Mouse (Mus musculus) ES-Bruce4 (cell line): ENCODE results near the gene Letm1. TPM values are rescaled to one million over a fixed set of nuclear protein-coding genes. Genes with fewer than 3 reads are reported as not detected.
A peak's percentile ranks its signal among the peaks of the same experiment; 100 is the strongest.

ENCODE experiments used
- H3K27ac ChIP-seq: 2 replicates; pipeline ENCODE4 v1.5.1; 2012; ENCODE audit warnings: low read length, inconsistent platforms; ENCODE audit not compliant: insufficient read depth
- H3K27me3 ChIP-seq: 2 replicates; pipeline ENCODE4 v1.6.1; 2012; ENCODE audit warnings: mild to moderate bottlenecking, low read length, inconsistent platforms; ENCODE audit not compliant: control insufficient read depth, poor library complexity, insufficient read depth, severe bottlenecking
- H3K36me3 ChIP-seq: 2 replicates; pipeline ENCODE4 v1.6.1; 2012; ENCODE audit warnings: inconsistent platforms, mild to moderate bottlenecking, low read length, moderate library complexity; ENCODE audit not compliant: control insufficient read depth, poor library complexity, insufficient read depth, severe bottlenecking
- H3K4me1 ChIP-seq: one replicate; pipeline ENCODE4 v1.8.1; 2011; ENCODE audit warnings: low read length; ENCODE audit not compliant: control insufficient read depth, insufficient read depth
- H3K4me3 ChIP-seq: 2 replicates; pipeline ENCODE4 v1.5.1; 2011; ENCODE audit warnings: low read depth, mild to moderate bottlenecking, low read length
- H3K9ac ChIP-seq: 2 replicates; pipeline ENCODE4 v1.6.1; 2012; ENCODE audit warnings: low read depth, mild to moderate bottlenecking, inconsistent platforms; ENCODE audit not compliant: poor library complexity, severe bottlenecking
- H3K9me3 ChIP-seq: replicated peaks from 2 replicates; pipeline ENCODE4 v1.6.1; 2012; ENCODE audit warnings: mild to moderate bottlenecking, low read length, inconsistent platforms; ENCODE audit not compliant: control insufficient read depth, poor library complexity, insufficient read depth, severe bottlenecking
- CTCF ChIP-seq: IDR thresholded peaks from one replicate; pipeline ENCODE4 v1.8.1; 2011; ENCODE audit warnings: low read depth, low read length
- EP300 ChIP-seq: IDR thresholded peaks from 2 replicates; pipeline ENCODE4 v1.6.1; 2011; ENCODE audit warnings: low read depth, low read length; ENCODE audit not compliant: insufficient read depth
- POLR2A ChIP-seq: IDR thresholded peaks from one replicate; pipeline ENCODE4 v1.8.1; 2011; ENCODE audit warnings: low read length; ENCODE audit not compliant: insufficient read depth
- polyA plus RNA-seq: library from polyadenylated mRNA; stranded (reverse); fragments of >200 nt; gene quantifications from 2 replicates; pipeline ENCODE4 v1.2.4, GENCODE M21; 2011; ENCODE audit warnings: low read depth; ENCODE audit not compliant: missing spikeins, insufficient read depth, insufficient read length

Letm1 gene
- polyA plus RNA-seq, 1 experiment, result 34.2 TPM

- Histone ChIP-seq H3K9ac (no peak overlapping the region), H3K36me3 (no peaks in the 10 kb centered on the region; the same call in 1 of the 2 replicates), H3K27me3 (no peaks in the 10 kb centered on the region), H3K9me3 (no peaks in the 10 kb centered on the region), H3K4me3 (no peak overlapping the region), H3K4me1 (no peaks in the 10 kb centered on the region), H3K27ac (no peak overlapping the region)
- no peak for TF ChIP-seq EP300
- TF ChIP-seq CTCF, result no peak
- no peak for TF ChIP-seq POLR2A
These were observed 5.4 kb downstream of the Letm1 start for GRCm38 (mm10) chr5:33777195-33777594.

GRCm38 (mm10) chr5:33743481-33743880, 39.1 kb downstream of the Letm1 start:
- H3K36me3 ChIP-seq, result peaks cover 20% of the 10 kb centered on the region
- no peak for TF ChIP-seq POLR2A
- no peak for TF ChIP-seq EP300
- no peak for TF ChIP-seq CTCF

GRCm38 (mm10) chr5:33740548-33740947, 42.1 kb downstream of the Letm1 start:
- Histone ChIP-seq H3K4me3 (no peak overlapping the region), H3K9me3 (no peaks in the 10 kb centered on the region), H3K4me1 (no peaks in the 10 kb centered on the region), H3K27me3 (no peaks in the 10 kb centered on the region), H3K9ac (no peak overlapping the region), H3K27ac (no peak overlapping the region), H3K36me3 (peaks cover 5% of the 10 kb centered on the region)
- TF ChIP-seq EP300 (no peak), POLR2A (no peak), CTCF (no peak)

More at GRCm38 (mm10) chr5:33743481-33743880, 39.1 kb downstream of the Letm1 start:
- Histone ChIP-seq H3K9me3 (no peaks in the 10 kb centered on the region), H3K4me1 (no peaks in the 10 kb centered on the region), H3K27me3 (no peaks in the 10 kb centered on the region), H3K4me3 (no peak overlapping the region), H3K9ac (no peak overlapping the region), H3K27ac (no peak overlapping the region)

- no peak overlapping the region for H3K27ac ChIP-seq
- no peaks in the 10 kb centered on the region for H3K4me1 ChIP-seq
- H3K36me3 ChIP-seq, result peaks cover 4% of the 10 kb centered on the region; the same call in 1 of the 2 replicates
- H3K9ac ChIP-seq, result no peak overlapping the region
- no peak overlapping the region for H3K4me3 ChIP-seq
- TF ChIP-seq POLR2A, result no peak
- no peak for TF ChIP-seq EP300
- no peak for TF ChIP-seq CTCF
- H3K27me3 ChIP-seq, result no peaks in the 10 kb centered on the region
- no peaks in the 10 kb centered on the region for H3K9me3 ChIP-seq
These were observed 44.3 kb downstream of the Letm1 start for GRCm38 (mm10) chr5:33738341-33738740.

GRCm38 (mm10) chr5:33737903-33738321, 44.7 kb downstream of the Letm1 start:
- TF ChIP-seq POLR2A, result no peak
- no peak for TF ChIP-seq EP300
- peak; percentile 84 for TF ChIP-seq CTCF
- no peaks in the 10 kb centered on the region for H3K9me3 ChIP-seq
- H3K27ac ChIP-seq, result no peak overlapping the region
- no peak overlapping the region for H3K4me3 ChIP-seq
- H3K4me1 ChIP-seq, result no peaks in the 10 kb centered on the region
- H3K27me3 ChIP-seq, result no peaks in the 10 kb centered on the region
- no peak overlapping the region for H3K9ac ChIP-seq
- H3K36me3 ChIP-seq, result peaks cover 4% of the 10 kb centered on the region; the same call in 1 of the 2 replicates

- no peaks in the 10 kb centered on the region for H3K36me3 ChIP-seq
- no peak for TF ChIP-seq EP300
- TF ChIP-seq POLR2A, result no peak
- TF ChIP-seq CTCF, result no peak
- no peak overlapping the region for H3K9ac ChIP-seq
- H3K27ac ChIP-seq, result no peak overlapping the region
- H3K4me1 ChIP-seq, result no peaks in the 10 kb centered on the region
- no peaks in the 10 kb centered on the region for H3K27me3 ChIP-seq
- no peak overlapping the region for H3K4me3 ChIP-seq
- no peaks in the 10 kb centered on the region for H3K9me3 ChIP-seq
These were observed 46.4 kb downstream of the Letm1 start for GRCm38 (mm10) chr5:33736230-33736629.
